Mouse (Mus musculus): Measurements from ENCODE around the gene Mtmr6.

DNA sequence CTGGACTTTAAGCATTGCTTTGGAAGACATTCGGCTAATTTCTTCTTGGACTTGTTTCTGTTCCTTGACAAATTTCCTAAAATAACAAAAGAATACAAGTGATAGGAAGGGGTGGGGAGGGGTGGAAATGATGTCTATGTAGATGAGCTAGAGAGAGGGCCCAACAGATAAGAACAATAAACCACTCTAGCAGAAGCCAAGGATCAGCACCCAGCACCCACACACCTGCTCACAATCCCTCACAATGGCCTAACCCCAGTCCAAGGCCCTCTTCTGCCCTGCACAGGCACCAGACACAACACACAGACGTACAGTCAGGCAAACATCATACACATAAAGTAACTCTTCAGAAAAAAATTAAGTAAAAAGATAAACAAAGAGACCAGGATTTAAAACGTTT is 26.5 kb upstream of the Mtmr6 start:
- no peak for TF ChIP-seq POLR2A (IDR thresholded peaks at IDR 0.05; ENCODE audit: borderline replicate concordance, extremely low read depth, low read depth, low read length)
- no peak for TF ChIP-seq CTCF (IDR thresholded peaks at IDR 0.05; ENCODE audit: insufficient read depth, low read length)
